Mouse (Mus musculus) left cerebral cortex, postnatal 25 days (tissue): ENCODE measurements around the gene Olfr1276. TPM values are rescaled to one million over a fixed set of nuclear protein-coding genes. Genes with fewer than 3 reads are reported as not detected.

ENCODE experiments used
- DNase-seq, 2 experiments: peaks; one replicate each; pipeline ENCODE4 v3.0.0; 2022; ENCODE audit warnings: low spot score in 2 of 2, mixed read lengths in 1 of 2
- intact Hi-C: fragments of 180-260 bp; cut with DNase I; formaldehyde crosslinking; loops from one replicate; pipeline ENCODE4 v1.15.1; 2025
- total RNA-seq, 2 experiments: library from RNA; stranded (reverse); gene quantifications; 2 replicates each; pipeline ENCODE4 v1.2.3; 2021

The Olfr1276 gene
- total RNA-seq: not detected

- intact Hi-C loops: no loop called here
- no peak for DNase-seq
Observed at GRCm38 (mm10) chr2:111254216-111254615, at the start of gene Olfr1276. Gene Olfr1276, plus strand, starts transcription at chr2:111254516.

GRCm38 (mm10) chr2:111229502-111229901 is 24.8 kb upstream of the Olfr1276 start, which contains the start of gene 4930430A15Rik:
Gene 4930430A15Rik, minus strand, starts transcription at chr2:111229602.
- intact Hi-C loops: no loop called here
- no peak for DNase-seq

- intact Hi-C loops: no loop called here
- no peak for DNase-seq
Observed at GRCm38 (mm10) chr2:111235186-111235585, 19.1 kb upstream of the Olfr1276 start, which contains the start of gene Olfr1275. Gene Olfr1275, minus strand, starts transcription at chr2:111235286.

- intact Hi-C loops: no loop called here
- no peak for DNase-seq
Observed at GRCm38 (mm10) chr2:111274006-111274405, 19.7 kb downstream of the Olfr1276 start, which contains the start of gene Olfr1277. Gene Olfr1277, minus strand, starts transcription at chr2:111274106.

GRCm38 (mm10) chr2:111289836-111290235 is 35.5 kb downstream of the Olfr1276 start, which contains the start of gene Olfr1278:
Gene Olfr1278, plus strand, starts transcription at chr2:111290136.
- DNase-seq: no peak
- intact Hi-C loops: no loop called here

GRCm38 (mm10) chr2:111298541-111298940 is 44.2 kb downstream of the Olfr1276 start:
- intact Hi-C loops: no loop called here
- DNase-seq: no peak

- DNase-seq: peak in 1 of 2 experiments; percentile 22
- intact Hi-C loops: no loop called here
Observed at GRCm38 (mm10) chr2:111300374-111300773, 46.1 kb downstream of the Olfr1276 start, which contains the start of gene Olfr1279. Gene Olfr1279, plus strand, starts transcription at chr2:111300635.

Other genes starting within 250 kb of the Olfr1276 start
- not detected for gene Gm13941, start 148.5 kb upstream of the Olfr1276 start, total RNA-seq
- gene Gm15130, start 101.6 kb upstream of the Olfr1276 start, total RNA-seq: not detected
- not detected for gene 4930430A15Rik, start 24.9 kb upstream of the Olfr1276 start, total RNA-seq
- not detected for gene Olfr1275, start 19.2 kb upstream of the Olfr1276 start, total RNA-seq
- gene Olfr1277, start 19.6 kb downstream of the Olfr1276 start, total RNA-seq: not detected
- not detected for gene Olfr1278, start 35.6 kb downstream of the Olfr1276 start, total RNA-seq
- not detected for gene Olfr1279, start 46.1 kb downstream of the Olfr1276 start, total RNA-seq
- not detected for gene Olfr1280, start 59.5 kb downstream of the Olfr1276 start, total RNA-seq
- gene Olfr1281, start 72.0 kb downstream of the Olfr1276 start, total RNA-seq: not detected
- not detected for gene Olfr1282, start 81.6 kb downstream of the Olfr1276 start, total RNA-seq
- not detected for gene Olfr1283, start 112.3 kb downstream of the Olfr1276 start, total RNA-seq
- gene Olfr1284, start 121.0 kb downstream of the Olfr1276 start, total RNA-seq: not detected
- gene Olfr1286, start 168.6 kb downstream of the Olfr1276 start, total RNA-seq: not detected
- not detected for gene Olfr1287, start 194.6 kb downstream of the Olfr1276 start, total RNA-seq
- not detected for gene Olfr1288, start 219.6 kb downstream of the Olfr1276 start, total RNA-seq
- gene Olfr1289, start 226.3 kb downstream of the Olfr1276 start, total RNA-seq: not detected
- gene Olfr1290, start 239.3 kb downstream of the Olfr1276 start, total RNA-seq: not detected
- not detected for gene Olfr1291-ps1, start 242.7 kb downstream of the Olfr1276 start, total RNA-seq